Mouse (Mus musculus) heart, adult 8-10 months (tissue): ENCODE measurements around the gene Ephb2. TPM values are rescaled to one million over a fixed set of nuclear protein-coding genes. Genes with fewer than 3 reads are reported as not detected.

Experiments used
- DNase-seq: peaks from one replicate; pipeline ENCODE4 v3.0.0; 2022; ENCODE audit warnings: low spot score
- total RNA-seq, 4 experiments: library from RNA; stranded (reverse); gene quantifications; 2 replicates each; pipeline ENCODE4 v1.2.4; 2022

Ephb2 gene
- total RNA-seq, 4 experiments from 2014 or later, result 0.44 to 0.86 (median 0.45) TPM

GRCm38 (mm10) chr4:136651882-136652527, 183.8 kb downstream of the Ephb2 start:
- no peak for DNase-seq

- no peak for DNase-seq
These were observed 184.4 kb downstream of the Ephb2 start for GRCm38 (mm10) chr4:136651357-136651811.

DNA sequence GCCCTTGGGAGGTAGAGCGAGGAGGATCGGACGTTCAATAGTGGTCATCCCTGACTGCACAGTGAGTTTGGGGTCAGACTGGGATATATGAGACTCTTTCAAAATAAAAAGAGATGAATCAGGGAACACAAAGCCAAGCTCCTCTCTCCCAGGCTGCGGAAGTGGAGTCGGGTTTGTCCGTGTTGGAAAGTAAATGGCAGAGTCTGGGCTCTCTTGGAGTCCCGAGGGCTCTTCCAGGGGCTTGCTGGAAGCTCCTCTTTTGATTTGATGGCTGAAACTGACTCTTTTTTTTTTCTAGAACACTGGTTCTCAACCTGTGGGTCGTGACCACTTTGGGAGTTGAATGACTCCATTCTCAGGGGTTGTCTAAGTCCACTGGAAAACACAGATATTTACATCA, 185.5 kb downstream of the Ephb2 start:
- DNase-seq, result no peak

DNA sequence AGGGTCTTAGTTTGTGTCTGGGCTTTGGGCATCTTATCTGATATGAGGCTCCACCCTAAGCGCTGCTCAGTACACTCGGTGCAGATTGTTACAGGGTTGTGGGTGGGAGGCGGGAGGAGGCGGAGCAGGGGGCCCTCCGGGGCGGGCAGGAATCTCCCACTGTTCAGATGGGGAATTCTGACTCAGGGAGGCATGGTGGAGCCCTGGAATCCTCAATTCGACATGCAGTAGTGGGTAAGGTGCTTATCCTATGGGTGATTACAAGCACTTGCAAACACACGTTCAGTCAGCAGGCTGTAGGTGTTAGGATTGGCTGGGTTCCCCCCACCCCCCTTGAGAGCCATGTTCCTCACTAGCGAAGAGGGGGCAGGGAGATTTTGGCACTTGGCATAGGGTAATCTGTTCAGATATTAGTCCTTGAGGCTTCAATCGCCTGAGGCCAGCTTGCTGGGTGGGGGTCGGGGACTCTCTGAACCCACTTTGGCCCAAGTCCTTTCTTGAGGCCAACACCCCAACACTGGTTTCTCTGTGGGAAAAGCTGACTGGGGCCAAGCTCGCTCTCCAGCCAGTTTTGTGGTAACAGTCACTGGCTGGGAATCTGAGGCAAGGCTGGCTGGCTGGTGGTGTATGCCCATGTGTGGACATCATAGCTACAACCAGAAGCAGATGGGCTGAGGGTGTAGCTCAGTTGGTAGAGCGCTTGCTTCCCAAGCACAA, 186.2 kb downstream of the Ephb2 start:
- no peak for DNase-seq

- DNase-seq, result peak; percentile 58
These were observed 186.8 kb downstream of the Ephb2 start for GRCm38 (mm10) chr4:136648922-136649479.

DNA sequence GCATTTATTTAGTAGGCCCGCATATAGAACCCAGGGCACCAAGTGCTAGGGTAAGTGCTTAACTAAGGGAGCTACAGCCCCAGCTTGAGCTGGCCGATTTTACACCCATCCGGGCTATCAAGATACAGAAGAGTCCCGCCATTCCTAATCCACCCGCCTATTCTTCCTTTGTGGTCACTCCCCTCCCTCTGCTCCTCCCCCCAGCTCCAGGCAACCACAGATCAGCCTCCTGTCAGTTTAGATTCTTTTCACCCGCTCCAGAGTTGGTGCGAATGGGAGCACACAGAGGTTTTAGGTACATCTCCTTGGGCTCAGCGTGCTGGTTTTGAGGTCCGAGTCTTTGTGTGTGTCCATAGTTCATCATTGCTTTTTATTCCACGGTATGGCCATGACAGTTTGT, 196.9 kb downstream of the Ephb2 start:
- no peak for DNase-seq

DNA sequence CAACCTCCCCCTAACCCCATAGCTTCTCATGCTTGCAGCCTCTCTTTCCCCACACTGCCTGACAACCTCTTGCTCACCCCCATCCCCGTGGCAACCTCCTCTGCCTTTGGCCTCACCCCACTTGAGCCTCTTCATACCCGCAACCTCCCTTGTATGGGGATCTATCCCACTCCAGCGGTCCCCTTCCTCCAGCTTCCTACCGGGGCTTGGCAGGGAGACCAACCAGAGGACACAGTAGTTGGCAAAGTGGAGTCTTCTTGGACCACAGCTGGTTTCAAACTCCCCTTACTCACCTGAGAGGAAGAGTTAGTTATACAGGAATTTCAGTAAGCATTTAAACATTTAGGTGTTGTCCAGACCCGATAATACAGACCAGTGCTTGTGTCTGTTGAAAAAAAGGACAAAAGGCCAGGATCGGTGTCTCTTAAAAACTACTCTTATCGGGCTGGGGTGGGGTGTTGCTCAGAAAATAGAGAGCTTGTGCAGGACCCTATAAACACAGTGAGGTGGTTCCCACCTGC, 197.5 kb downstream of the Ephb2 start:
- no peak for DNase-seq

GRCm38 (mm10) chr4:136637563-136638229, 198.1 kb downstream of the Ephb2 start:
- DNase-seq, result no peak

DNA sequence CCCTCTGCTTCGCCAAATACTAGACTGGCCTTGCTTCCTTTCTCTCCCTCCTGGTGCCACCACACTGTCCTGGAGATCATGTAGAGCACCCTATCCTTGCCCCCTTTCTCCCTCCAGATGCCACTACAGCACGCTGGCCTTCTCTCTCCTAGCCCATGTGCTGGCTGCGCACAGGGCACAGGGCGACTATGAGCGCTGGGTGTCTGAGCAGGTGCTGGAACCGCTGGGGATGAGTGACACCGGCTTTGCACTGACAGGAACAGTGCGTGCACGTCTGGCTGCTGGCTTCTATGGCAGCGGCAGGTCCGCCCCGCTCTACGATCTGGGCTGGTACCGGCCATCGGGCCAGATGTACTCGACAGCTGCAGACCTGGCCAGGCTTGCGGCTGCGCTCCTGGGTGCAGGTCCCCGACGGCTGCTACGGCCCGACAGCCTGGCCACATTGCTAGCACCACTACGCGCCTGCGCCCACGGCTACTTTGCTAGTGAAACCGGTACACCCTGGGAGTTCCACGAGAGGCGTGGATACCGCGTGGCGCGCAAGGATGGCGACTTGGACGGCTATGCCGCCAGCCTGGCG, 198.7 kb downstream of the Ephb2 start:
- no peak for DNase-seq

GRCm38 (mm10) chr4:136636511-136636910, 199.3 kb downstream of the Ephb2 start:
- DNase-seq, result no peak

- no peak for DNase-seq
These were observed 199.8 kb downstream of the Ephb2 start for GRCm38 (mm10) chr4:136635995-136636394.

DNA sequence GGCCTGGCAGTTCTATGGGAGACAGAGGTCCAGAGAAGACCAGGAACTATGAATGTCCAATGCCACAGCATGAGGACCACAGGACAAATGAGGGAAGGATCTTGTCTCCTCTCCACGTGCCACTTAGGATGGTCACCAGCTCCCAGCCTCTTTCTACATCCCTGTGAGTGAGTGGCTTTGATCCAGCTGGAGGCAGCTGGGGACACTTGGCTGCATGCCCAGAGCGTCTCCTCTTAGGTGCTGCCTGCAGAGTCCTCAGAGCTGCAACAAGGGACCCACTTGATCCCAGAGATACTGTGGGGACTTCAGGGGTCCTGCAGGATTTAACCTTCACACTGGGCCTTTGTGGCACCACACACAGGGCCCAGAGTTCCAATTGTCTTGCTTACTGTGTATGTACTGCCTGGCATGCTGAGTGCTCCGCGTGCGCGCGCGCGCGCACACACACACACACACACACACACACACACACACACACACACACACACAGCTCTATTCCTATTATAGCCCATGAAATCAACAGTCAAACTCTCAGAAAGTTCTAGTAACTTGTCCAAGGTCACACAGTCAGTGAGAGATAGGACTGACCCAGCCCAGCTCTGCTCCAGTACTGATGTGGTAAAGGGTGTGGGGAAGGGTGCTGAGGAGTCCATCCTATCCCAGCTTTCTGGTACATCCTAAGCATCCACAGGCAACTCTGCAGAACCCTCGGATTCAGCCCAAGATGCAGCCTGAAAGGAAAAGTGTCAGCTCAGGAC, 204.4 kb downstream of the Ephb2 start:
- DNase-seq, result peak; percentile 12

DNA sequence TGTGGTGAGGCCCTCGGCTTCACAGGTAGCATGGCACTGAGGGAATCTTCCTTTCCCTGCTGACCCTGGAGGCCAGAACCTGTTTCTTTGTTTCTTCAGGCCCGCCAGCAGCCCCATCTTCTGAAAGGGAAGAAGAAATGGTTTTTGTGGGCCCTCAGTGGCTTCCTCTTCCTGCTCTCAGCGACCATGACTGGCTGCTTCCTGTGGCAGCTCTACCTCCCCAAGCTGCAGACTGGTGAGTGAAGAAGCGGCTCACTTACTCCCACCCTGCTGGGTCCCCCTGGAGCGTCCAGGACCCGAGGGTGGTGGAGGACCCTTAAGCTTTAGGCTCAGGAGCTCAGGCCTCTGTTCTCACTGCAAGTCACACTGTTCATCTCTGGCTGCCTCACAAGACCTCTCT, 209.2 kb downstream of the Ephb2 start:
- no peak for DNase-seq

DNA sequence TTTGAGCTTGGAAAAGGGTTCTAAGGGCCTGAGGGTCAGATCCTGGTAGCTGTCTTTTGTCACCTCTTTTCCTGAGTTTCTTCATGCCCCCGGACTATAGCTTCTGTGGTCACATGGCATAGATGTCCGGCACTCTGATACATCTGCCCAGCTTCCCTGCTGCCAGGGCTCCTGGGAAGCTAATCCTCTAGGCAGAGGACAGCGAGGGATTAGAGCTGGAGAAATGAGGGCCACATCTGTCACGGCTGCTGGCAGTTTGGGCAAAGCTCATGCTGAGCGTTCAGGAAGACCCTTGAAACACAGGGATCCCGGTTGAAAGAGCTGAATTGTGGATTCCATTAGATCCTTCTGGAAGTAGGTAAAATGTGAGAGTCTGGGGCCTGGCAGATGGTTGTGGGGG, 213.4 kb downstream of the Ephb2 start, which contains the start of gene Lactbl1:
TSS of gene Lactbl1 (plus strand) at position 234 of the 400 bp plus-strand sequence.
- no peak for DNase-seq

DNA sequence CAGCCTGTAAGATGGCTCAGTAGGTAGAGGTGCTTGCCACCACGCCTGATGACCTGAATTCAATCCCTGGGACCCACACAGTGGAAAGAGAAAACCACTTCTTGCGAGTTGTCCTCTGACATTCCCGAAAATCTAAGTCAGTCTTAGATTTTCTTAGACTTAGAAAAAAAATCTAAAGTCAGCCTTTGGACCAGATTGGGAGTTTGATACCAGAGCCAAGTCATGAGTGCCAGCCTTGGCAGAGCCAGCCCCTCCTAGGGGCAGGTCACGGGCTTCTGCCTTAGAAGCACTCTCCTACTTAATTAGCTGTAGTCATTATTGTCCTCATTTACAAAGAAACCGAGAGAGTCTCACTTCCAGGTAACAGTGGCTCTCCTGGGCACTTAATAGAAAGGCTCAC, 213.8 kb downstream of the Ephb2 start:
- DNase-seq, result no peak

DNA sequence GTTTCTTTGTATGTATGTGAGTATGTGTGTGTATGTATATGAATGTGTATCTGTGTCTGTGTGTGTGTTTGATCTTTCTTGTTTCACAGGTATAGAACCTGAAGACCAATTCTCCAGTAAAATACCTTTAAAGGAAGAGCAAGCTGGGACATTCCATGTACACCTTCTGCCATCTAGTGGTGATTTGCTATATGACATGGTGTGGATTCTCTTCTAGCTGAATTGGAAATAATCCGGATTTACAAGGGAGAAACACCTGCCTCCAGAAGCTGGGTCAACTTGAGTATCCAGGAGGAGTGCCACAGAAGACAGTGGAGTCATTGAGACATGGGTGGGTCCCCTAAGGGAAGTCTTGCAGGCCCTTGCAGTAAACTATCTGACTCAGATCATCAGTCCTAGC, 214.5 kb downstream of the Ephb2 start:
- peak; percentile 43 for DNase-seq

GRCm38 (mm10) chr4:136613657-136614056, 222.1 kb downstream of the Ephb2 start:
- no peak for DNase-seq

DNA sequence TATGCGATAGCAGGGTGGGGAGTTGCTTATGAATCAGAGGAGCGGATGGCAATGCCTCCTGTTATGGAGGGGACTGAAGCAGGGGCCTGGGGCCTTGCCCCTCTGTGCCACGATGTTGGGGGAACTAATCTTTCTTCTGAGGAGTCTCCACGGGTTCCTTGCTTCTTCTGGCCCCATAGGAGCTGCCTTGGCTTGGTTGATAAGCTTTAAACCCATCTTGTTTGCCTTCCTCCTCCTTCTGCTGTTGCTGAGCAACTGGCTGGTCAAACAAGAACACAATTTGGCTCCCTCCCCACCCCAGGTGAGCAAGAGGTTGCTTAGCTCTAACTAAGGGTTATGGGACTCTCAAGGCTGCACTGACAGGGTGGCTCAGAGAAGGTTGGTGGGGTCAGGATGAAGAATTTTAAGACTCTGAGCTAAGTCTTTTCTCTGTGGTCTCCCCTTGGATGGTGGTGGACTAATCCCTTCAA, 225.4 kb downstream of the Ephb2 start, which contains the start of gene Tex46:
TSS of gene Tex46 (plus strand) at position 51 of the 470 bp plus-strand sequence.
- no peak for DNase-seq

DNA sequence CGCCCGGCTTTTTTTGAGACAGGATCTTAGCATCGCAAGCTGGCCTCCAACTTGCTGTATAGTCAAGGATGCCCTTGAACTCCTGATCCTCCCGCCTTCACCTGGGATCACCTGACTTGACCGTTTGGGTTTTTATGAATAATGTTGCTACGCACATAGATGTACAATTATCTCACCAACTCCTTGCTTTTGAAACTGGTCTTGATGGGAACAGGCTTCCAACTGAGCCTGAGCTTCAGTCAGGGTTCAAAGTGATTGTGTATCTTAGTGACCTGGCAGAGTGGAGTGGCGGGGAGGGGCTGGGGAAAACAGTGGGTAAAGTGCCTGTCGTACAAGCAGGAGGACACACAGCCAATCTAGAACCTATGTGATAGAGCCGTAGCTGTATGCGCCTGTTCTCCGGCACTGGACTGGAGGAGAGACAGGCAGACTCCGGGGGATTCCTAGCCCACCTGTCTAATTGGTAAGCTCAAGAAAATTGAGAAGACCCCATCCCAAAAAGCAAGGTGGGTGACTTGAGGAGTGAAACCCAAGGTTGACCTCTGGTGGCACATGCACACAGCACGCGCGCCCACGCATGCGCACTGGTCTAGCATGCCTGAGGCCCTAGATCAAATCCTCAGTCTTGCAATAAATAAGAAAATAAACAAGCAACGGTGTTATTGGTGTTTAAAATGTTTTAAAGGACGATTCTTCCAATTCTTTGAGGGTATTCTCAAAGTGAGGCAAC, 229.9 kb downstream of the Ephb2 start:
- DNase-seq, result no peak

GRCm38 (mm10) chr4:136602568-136602967, 233.2 kb downstream of the Ephb2 start, which contains the start of gene Kdm1a:
Kdm1a (minus strand) TSS chr4:136602723.
- peak; percentile 92 for DNase-seq
